Mouse (Mus musculus) ES-Bruce4 (cell line): ENCODE measurements around the gene Ngdn. TPM values are rescaled to one million over a fixed set of nuclear protein-coding genes. Genes with fewer than 3 reads are reported as not detected.
"Not testable (repeated sequence)": the region's sequence is repeated elsewhere in the genome, so short reads cannot be mapped to it uniquely, and the experiment has no call there.

Experiments used
- H3K27ac ChIP-seq: 2 replicates; pipeline ENCODE4 v1.5.1; 2012; ENCODE audit warnings: low read length, inconsistent platforms; ENCODE audit not compliant: insufficient read depth
- H3K27me3 ChIP-seq: 2 replicates; pipeline ENCODE4 v1.6.1; 2012; ENCODE audit warnings: mild to moderate bottlenecking, low read length, inconsistent platforms; ENCODE audit not compliant: control insufficient read depth, poor library complexity, insufficient read depth, severe bottlenecking
- H3K36me3 ChIP-seq: 2 replicates; pipeline ENCODE4 v1.6.1; 2012; ENCODE audit warnings: inconsistent platforms, mild to moderate bottlenecking, low read length, moderate library complexity; ENCODE audit not compliant: control insufficient read depth, poor library complexity, insufficient read depth, severe bottlenecking
- H3K4me1 ChIP-seq: one replicate; pipeline ENCODE4 v1.8.1; 2011; ENCODE audit warnings: low read length; ENCODE audit not compliant: control insufficient read depth, insufficient read depth
- H3K4me3 ChIP-seq: 2 replicates; pipeline ENCODE4 v1.5.1; 2011; ENCODE audit warnings: low read depth, mild to moderate bottlenecking, low read length
- H3K9ac ChIP-seq: 2 replicates; pipeline ENCODE4 v1.6.1; 2012; ENCODE audit warnings: low read depth, mild to moderate bottlenecking, inconsistent platforms; ENCODE audit not compliant: poor library complexity, severe bottlenecking
- H3K9me3 ChIP-seq: replicated peaks from 2 replicates; pipeline ENCODE4 v1.6.1; 2012; ENCODE audit warnings: mild to moderate bottlenecking, low read length, inconsistent platforms; ENCODE audit not compliant: control insufficient read depth, poor library complexity, insufficient read depth, severe bottlenecking
- CTCF ChIP-seq: IDR thresholded peaks from one replicate; pipeline ENCODE4 v1.8.1; 2011; ENCODE audit warnings: low read depth, low read length
- EP300 ChIP-seq: IDR thresholded peaks from 2 replicates; pipeline ENCODE4 v1.6.1; 2011; ENCODE audit warnings: low read depth, low read length; ENCODE audit not compliant: insufficient read depth
- POLR2A ChIP-seq: IDR thresholded peaks from one replicate; pipeline ENCODE4 v1.8.1; 2011; ENCODE audit warnings: low read length; ENCODE audit not compliant: insufficient read depth
- polyA plus RNA-seq: library from polyadenylated mRNA; stranded (reverse); fragments of >200 nt; gene quantifications from 2 replicates; pipeline ENCODE4 v1.2.4, GENCODE M21; 2011; ENCODE audit warnings: low read depth; ENCODE audit not compliant: missing spikeins, insufficient read depth, insufficient read length

Ngdn gene
- polyA plus RNA-seq, 1 experiment = 52.7 TPM

- no peak overlapping the region for H3K9ac ChIP-seq
- TF ChIP-seq EP300 = no peak
- TF ChIP-seq CTCF = no peak
- H3K36me3 ChIP-seq = no peaks in the 10 kb centered on the region
- H3K4me1 ChIP-seq = no peaks in the 10 kb centered on the region
- no peaks in the 10 kb centered on the region for H3K9me3 ChIP-seq
- H3K27me3 ChIP-seq = no peaks in the 10 kb centered on the region
- no peak overlapping the region for H3K4me3 ChIP-seq
- H3K27ac ChIP-seq = no peak overlapping the region
Observed at GRCm38 (mm10) chr14:54974068-54974791, 41.0 kb upstream of the Ngdn start.

GRCm38 (mm10) chr14:54976633-54977032 lies 38.6 kb upstream of the Ngdn start, which contains the start of gene Gm17428:
TSS of gene Gm17428 (plus strand) at chr14:54976933.
- Histone ChIP-seq H3K27ac (no peak within 1 kb of the TSS), H3K4me1 (no peaks in the 10 kb centered on the region), H3K9me3 (no peaks in the 10 kb centered on the region), H3K9ac (no peak within 1 kb of the TSS), H3K36me3 (no peaks in the 10 kb centered on the region), H3K4me3 (no peak within 1 kb of the TSS), H3K27me3 (no peaks in the 10 kb centered on the region)
- TF ChIP-seq POLR2A (no peak), EP300 (no peak), CTCF (no peak)

GRCm38 (mm10) chr14:54978664-54979063 lies 36.6 kb upstream of the Ngdn start:
- no peaks in the 10 kb centered on the region for H3K9me3 ChIP-seq
- TF ChIP-seq EP300 = no peak
- no peak for TF ChIP-seq CTCF
- H3K4me1 ChIP-seq = no peaks in the 10 kb centered on the region
- no peaks in the 10 kb centered on the region for H3K36me3 ChIP-seq
- no peaks in the 10 kb centered on the region for H3K27me3 ChIP-seq
- H3K9ac ChIP-seq = no peak overlapping the region
- H3K4me3 ChIP-seq = no peak overlapping the region
- H3K27ac ChIP-seq = no peak overlapping the region

GRCm38 (mm10) chr14:54981934-54982333 lies 33.3 kb upstream of the Ngdn start:
- H3K4me3 ChIP-seq = no peak overlapping the region
- no peaks in the 10 kb centered on the region for H3K36me3 ChIP-seq
- TF ChIP-seq EP300 (no peak), CTCF (no peak), POLR2A (no peak)
- H3K27ac ChIP-seq = no peak overlapping the region
- no peaks in the 10 kb centered on the region for H3K4me1 ChIP-seq
- no peaks in the 10 kb centered on the region for H3K9me3 ChIP-seq
- no peaks in the 10 kb centered on the region for H3K27me3 ChIP-seq
- H3K9ac ChIP-seq = no peak overlapping the region

GRCm38 (mm10) chr14:54988350-54988874 lies 26.8 kb upstream of the Ngdn start:
- not testable (repeated sequence) for H3K27ac ChIP-seq, H3K9ac ChIP-seq, H3K4me3 ChIP-seq, H3K27me3 ChIP-seq, H3K4me1 ChIP-seq, H3K9me3 ChIP-seq, H3K36me3 ChIP-seq

GRCm38 (mm10) chr14:54988882-54989281 lies 26.4 kb upstream of the Ngdn start:
- Histone ChIP-seq H3K9me3 (no peaks in the 10 kb centered on the region), H3K9ac (no peak overlapping the region), H3K4me1 (no peaks in the 10 kb centered on the region), H3K36me3 (no peaks in the 10 kb centered on the region), H3K4me3 (no peak overlapping the region), H3K27ac (no peak overlapping the region), H3K27me3 (no peaks in the 10 kb centered on the region)
- no peak for TF ChIP-seq CTCF
- no peak for TF ChIP-seq EP300
- TF ChIP-seq POLR2A = no peak
